ENCODE assay signal across 22 mouse cellular contexts in genomic region chr7:134226231-134226630, GRCm38 (mm10). TPM values are rescaled to one million over a fixed set of nuclear protein-coding genes. Genes with fewer than 3 reads are reported as not detected.
"Had no signal": no experiment of that assay in that cellular context is flagged by ENCODE, and none has a peak within 500 bp of the region (broad histone marks: within the 10 kb centered on the region; RNA-seq: fewer than 3 reads in every experiment).

No protein-coding gene starts in this region.

- H3K4me3 ChIP-seq: intestine, embryonic 15.5 days; layer of hippocampus, adult 2 months had no signal

- H3K27ac ChIP-seq: gastrocnemius, adult 2 months; heart, embryonic 15.5 days; hindbrain, embryonic 15.5 days; intestine, embryonic 15.5 days; layer of hippocampus, adult 2 months had no signal

- H3K9ac ChIP-seq: hindbrain, embryonic 15.5 days; intestine, embryonic 15.5 days; limb, embryonic 13.5 days; liver, embryonic 12.5 days had no signal

- ATAC-seq: inflammation-experienced regulatory T-cells, adult 6 months; intestine, embryonic 15.5 days; intestine, postnatal 0 days; liver, embryonic 12.5 days had no signal

- DNase-seq: gastrocnemius, adult 2 months; gastrocnemius, postnatal 10 days; gastrocnemius, postnatal 25 days; heart, postnatal 4 days; kidney, adult 18-20 months; kidney, adult 8-10 months; kidney, postnatal 10 days; kidney, postnatal 25 days; layer of hippocampus, postnatal 36 days; left cerebral cortex, postnatal 4 days had no signal

- H3K36me3 ChIP-seq: heart, embryonic 13.5 days; heart, embryonic 15.5 days; hindbrain, embryonic 13.5 days; hindbrain, embryonic 15.5 days; intestine, embryonic 15.5 days; limb, embryonic 13.5 days; limb, embryonic 15.5 days; liver, embryonic 12.5 days had no signal

- H3K9me3 ChIP-seq: heart, embryonic 13.5 days; heart, embryonic 15.5 days; hindbrain, embryonic 13.5 days; hindbrain, embryonic 15.5 days; intestine, embryonic 15.5 days; limb, embryonic 13.5 days; limb, embryonic 15.5 days; liver, embryonic 12.5 days had no signal

- H3K4me1 ChIP-seq: liver, embryonic 12.5 days had no signal

RNA-seq across cellular contexts. Expression of gene Adam12, which starts 5.7 kb away (rescaled TPM):
- total RNA-seq: granulocyte monocyte progenitor cell, adult 5-6 weeks had no signal
